In the genomic region with DNA sequence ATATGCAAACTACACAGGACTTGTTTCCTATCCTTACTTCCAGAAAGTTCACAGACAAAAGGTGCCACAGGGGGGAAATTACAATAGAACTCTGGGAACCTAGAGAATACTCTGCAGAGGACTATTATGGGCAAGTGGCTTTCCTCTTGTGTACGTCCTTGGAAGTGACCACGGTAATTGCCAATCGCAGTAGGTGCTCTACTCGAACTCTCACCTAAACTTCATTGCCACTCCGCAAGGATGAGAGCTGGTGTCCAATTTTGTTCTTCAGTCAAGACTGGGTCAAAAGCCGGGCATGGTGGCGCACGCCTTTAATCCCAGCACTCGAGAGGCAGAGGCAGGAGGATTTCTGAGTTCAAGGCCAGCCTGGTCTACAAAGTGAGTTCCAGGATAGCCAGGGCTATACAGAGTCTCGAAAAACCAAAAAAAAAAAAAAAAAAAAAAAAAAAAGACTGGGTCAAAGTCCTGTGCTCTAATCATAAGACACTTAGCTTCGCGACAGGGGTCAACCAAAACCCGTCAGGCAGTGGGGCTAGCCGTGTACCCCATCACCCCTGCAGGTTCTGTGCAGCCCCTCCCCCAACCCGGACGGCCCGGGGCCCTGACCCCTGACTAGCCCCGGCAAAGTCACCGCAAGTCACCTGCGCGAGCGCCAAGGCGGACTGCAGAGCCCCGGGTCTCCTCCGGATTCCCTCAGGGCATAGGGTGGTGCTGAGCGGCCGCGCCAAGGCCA, we compare ENCODE assay signal across 8 mouse cellular contexts. TPM values are rescaled to one million over a fixed set of nuclear protein-coding genes. Genes with fewer than 3 reads are reported as not detected.
DNase-seq lines count a peak whose midpoint lies in the region; ATAC-seq and TF ChIP-seq lines count a peak whose summit lies in the region.
"Not testable (repeated sequence)": the region's sequence is repeated elsewhere in the genome, so short reads cannot be mapped to it uniquely, and the experiment has no call there.

No protein-coding gene starts in this region.

- not testable (repeated sequence) for H3K27me3 ChIP-seq in G1E (ENCODE audit: insufficient read depth, low read length); forebrain, embryonic 12.5 days; hindbrain, embryonic 12.5 days; limb, embryonic 10.5 days (ENCODE audit: low read depth, poor library complexity, severe bottlenecking); neural tube, embryonic 12.5 days (replicated peaks)

- TF ChIP-seq CTCF in G1E (IDR thresholded peaks at IDR 0.05; ENCODE audit: low read depth, low read length), result not testable (repeated sequence)

- DNase-seq in G1E (ENCODE audit: low spot score), result peak; percentile 39
- DNase-seq in cerebellum, postnatal 10 days, result peak; percentile 13 to 77
- peak; percentile 80 for DNase-seq in limb, embryonic 10.5 days (ENCODE audit: low spot score)
- peak; percentile 5 for DNase-seq in lung, postnatal 25 days (ENCODE audit: low spot score)
- DNase-seq in thymus, postnatal 0 days (ENCODE audit: low spot score), result peak; percentile 36

- H3K4me3 ChIP-seq in G1E (ENCODE audit: low read depth, low read length), result peak overlapping the region; percentile 81
- H3K4me3 ChIP-seq in forebrain, embryonic 12.5 days (replicated peaks), result peak overlapping the region; percentile 60
- H3K4me3 ChIP-seq in hindbrain, embryonic 12.5 days, result peak overlapping the region; percentile 74
- H3K4me3 ChIP-seq in limb, embryonic 10.5 days, result peak overlapping the region; percentile 68
- H3K4me3 ChIP-seq in neural tube, embryonic 12.5 days, result peak overlapping the region; percentile 82

- WGBS in forebrain, embryonic 12.5 days, result 7% methylated on average over 25 of the region's 28 CpGs
- WGBS in hindbrain, embryonic 12.5 days, result 10% methylated on average over 25 of the region's 28 CpGs
- 9% methylated on average over 28 of the region's 28 CpGs for WGBS in limb, embryonic 10.5 days
- 7% methylated on average over 28 of the region's 28 CpGs for WGBS in neural tube, embryonic 12.5 days

- H3K4me1 ChIP-seq in G1E (ENCODE audit: insufficient read depth, low read depth, low read length), result peaks cover 49% of the 10 kb centered on the region
- peaks cover 13% of the 10 kb centered on the region for H3K4me1 ChIP-seq in forebrain, embryonic 12.5 days
- peaks cover 13% of the 10 kb centered on the region for H3K4me1 ChIP-seq in hindbrain, embryonic 12.5 days
- H3K4me1 ChIP-seq in limb, embryonic 10.5 days; neural tube, embryonic 12.5 days: not testable (repeated sequence)

- not testable (repeated sequence) for H3K9me3 ChIP-seq in G1E (replicated peaks); forebrain, embryonic 12.5 days; hindbrain, embryonic 12.5 days (replicated peaks); limb, embryonic 10.5 days (replicated peaks); neural tube, embryonic 12.5 days

- not testable (repeated sequence) for ATAC-seq in G1E (ENCODE audit: extremely low read depth, insufficient number of reproducible peaks, low FRiP score, poor library complexity, severe bottlenecking)
- peak; percentile 80 for ATAC-seq in forebrain, embryonic 12.5 days (ENCODE audit: low FRiP score)
- ATAC-seq in hindbrain, embryonic 12.5 days (ENCODE audit: low FRiP score), result peak; percentile 82
- ATAC-seq in neural tube, embryonic 12.5 days (ENCODE audit: low FRiP score, low read depth), result peak; percentile 65

- H3K36me3 ChIP-seq in G1E (replicated peaks), result peaks cover 43% of the 10 kb centered on the region
- peaks cover 23% of the 10 kb centered on the region for H3K36me3 ChIP-seq in forebrain, embryonic 12.5 days (replicated peaks)
- H3K36me3 ChIP-seq in hindbrain, embryonic 12.5 days, result peaks cover 23% of the 10 kb centered on the region
- H3K36me3 ChIP-seq in limb, embryonic 10.5 days, result peaks cover 36% of the 10 kb centered on the region
- H3K36me3 ChIP-seq in neural tube, embryonic 12.5 days, result peaks cover 11% of the 10 kb centered on the region

- not testable (repeated sequence) for H3K27ac ChIP-seq in forebrain, embryonic 12.5 days; neural tube, embryonic 12.5 days
- peak overlapping the region; percentile 57; the same call in 1 of the 2 replicates for H3K27ac ChIP-seq in hindbrain, embryonic 12.5 days
- peak overlapping the region; percentile 92 for H3K27ac ChIP-seq in limb, embryonic 10.5 days

- peak overlapping the region; percentile 76 for H3K9ac ChIP-seq in forebrain, embryonic 12.5 days
- H3K9ac ChIP-seq in hindbrain, embryonic 12.5 days, result peak overlapping the region; percentile 90
- peak overlapping the region; percentile 84 for H3K9ac ChIP-seq in neural tube, embryonic 12.5 days

- peak overlapping the region; percentile 83 for H3K4me2 ChIP-seq in forebrain, embryonic 12.5 days
- peak overlapping the region; percentile 72 for H3K4me2 ChIP-seq in hindbrain, embryonic 12.5 days (replicated peaks)
- H3K4me2 ChIP-seq in neural tube, embryonic 12.5 days (replicated peaks), result peak overlapping the region; percentile 80

RNA-seq across cellular contexts. Expression of a gene that starts 0.5 kb away (rescaled TPM):
- 161 and 182 TPM in 2 replicates for total RNA-seq in G1E (2014; fragmentation: Nextera tagmentation)
- total RNA-seq in G1E (2017), result 89.3 and 121 TPM in 2 replicates
- polyA plus RNA-seq in G1E (2012), result 1,259 and 1,762 TPM in 2 replicates
- 572 and 610 TPM in 2 replicates for polyA plus RNA-seq in forebrain, embryonic 12.5 days (2016; fragmentation: Nextera tagmentation; extraction: Ambion mirVana)
- polyA plus RNA-seq in hindbrain, embryonic 12.5 days (2016; fragmentation: Nextera tagmentation; extraction: Ambion mirVana), result 511 and 556 TPM in 2 replicates
- polyA plus RNA-seq in limb, embryonic 10.5 days (2016; fragmentation: Nextera tagmentation; extraction: Ambion mirVana), result 799 and 837 TPM in 2 replicates
- polyA plus RNA-seq in neural tube, embryonic 12.5 days (2016; fragmentation: Nextera tagmentation; extraction: Ambion mirVana), result 624 and 642 TPM in 2 replicates
- polyA plus RNA-seq in thymus, postnatal 0 days (2015; fragmentation: Nextera tagmentation; extraction: Ambion mirVana), result 641 and 688 TPM in 2 replicates

RNA-seq across cellular contexts. Expression of a gene that starts 31.6 kb away (rescaled TPM):
- total RNA-seq in G1E (2014; fragmentation: Nextera tagmentation) (46.1 and 49.8 TPM in 2 replicates), G1E (2017) (31.0 and 41.1 TPM in 2 replicates)
- 3.7 and 6.4 TPM in 2 replicates for polyA plus RNA-seq in G1E (2012)
- 20.4 and 22.2 TPM in 2 replicates for polyA plus RNA-seq in forebrain, embryonic 12.5 days (2016; fragmentation: Nextera tagmentation; extraction: Ambion mirVana)
- 13.3 and 13.5 TPM in 2 replicates for polyA plus RNA-seq in hindbrain, embryonic 12.5 days (2016; fragmentation: Nextera tagmentation; extraction: Ambion mirVana)
- 26.8 and 28.4 TPM in 2 replicates for polyA plus RNA-seq in limb, embryonic 10.5 days (2016; fragmentation: Nextera tagmentation; extraction: Ambion mirVana)
- polyA plus RNA-seq in neural tube, embryonic 12.5 days (2016; fragmentation: Nextera tagmentation; extraction: Ambion mirVana), result 12.8 and 13.5 TPM in 2 replicates
- polyA plus RNA-seq in thymus, postnatal 0 days (2015; fragmentation: Nextera tagmentation; extraction: Ambion mirVana), result 16.5 and 16.9 TPM in 2 replicates

RNA-seq across cellular contexts. Expression of a gene that starts 31.7 kb away (rescaled TPM):
- total RNA-seq in G1E (2014; fragmentation: Nextera tagmentation) (66.3 and 96.8 TPM in 2 replicates), G1E (2017) (116 and 125 TPM in 2 replicates)
- 5.7 and 6.2 TPM in 2 replicates for polyA plus RNA-seq in G1E (2012)
- polyA plus RNA-seq in forebrain, embryonic 12.5 days (2016; fragmentation: Nextera tagmentation; extraction: Ambion mirVana), result 121 and 125 TPM in 2 replicates
- 124 and 135 TPM in 2 replicates for polyA plus RNA-seq in hindbrain, embryonic 12.5 days (2016; fragmentation: Nextera tagmentation; extraction: Ambion mirVana)
- 110 and 126 TPM in 2 replicates for polyA plus RNA-seq in limb, embryonic 10.5 days (2016; fragmentation: Nextera tagmentation; extraction: Ambion mirVana)
- polyA plus RNA-seq in neural tube, embryonic 12.5 days (2016; fragmentation: Nextera tagmentation; extraction: Ambion mirVana), result 136 and 146 TPM in 2 replicates
- 108 TPM in 2 replicates for polyA plus RNA-seq in thymus, postnatal 0 days (2015; fragmentation: Nextera tagmentation; extraction: Ambion mirVana)

RNA-seq across cellular contexts. Expression of a gene that starts 34.1 kb away (rescaled TPM):
- total RNA-seq in G1E (2014; fragmentation: Nextera tagmentation) (12.8 and 14.4 TPM in 2 replicates), G1E (2017) (7.9 and 9.7 TPM in 2 replicates)
- 16.3 and 17.0 TPM in 2 replicates for polyA plus RNA-seq in G1E (2012)
- 15.0 and 16.1 TPM in 2 replicates for polyA plus RNA-seq in forebrain, embryonic 12.5 days (2016; fragmentation: Nextera tagmentation; extraction: Ambion mirVana)
- polyA plus RNA-seq in hindbrain, embryonic 12.5 days (2016; fragmentation: Nextera tagmentation; extraction: Ambion mirVana), result 12.7 and 13.5 TPM in 2 replicates
- polyA plus RNA-seq in limb, embryonic 10.5 days (2016; fragmentation: Nextera tagmentation; extraction: Ambion mirVana), result 19.0 and 20.0 TPM in 2 replicates
- polyA plus RNA-seq in neural tube, embryonic 12.5 days (2016; fragmentation: Nextera tagmentation; extraction: Ambion mirVana), result 12.5 and 12.8 TPM in 2 replicates
- polyA plus RNA-seq in thymus, postnatal 0 days (2015; fragmentation: Nextera tagmentation; extraction: Ambion mirVana), result 8.9 and 9.2 TPM in 2 replicates

RNA-seq across cellular contexts. Expression of a gene that starts 34.2 kb away (rescaled TPM):
- total RNA-seq in G1E (2014; fragmentation: Nextera tagmentation), result 49.3 and 49.6 TPM in 2 replicates
- 49.7 and 52.2 TPM in 2 replicates for total RNA-seq in G1E (2017)
- polyA plus RNA-seq in G1E (2012), result 32.9 and 38.1 TPM in 2 replicates
- polyA plus RNA-seq in forebrain, embryonic 12.5 days (2016; fragmentation: Nextera tagmentation; extraction: Ambion mirVana), result 78.9 and 83.5 TPM in 2 replicates
- polyA plus RNA-seq in hindbrain, embryonic 12.5 days (2016; fragmentation: Nextera tagmentation; extraction: Ambion mirVana), result 97.3 and 105 TPM in 2 replicates
- polyA plus RNA-seq in limb, embryonic 10.5 days (2016; fragmentation: Nextera tagmentation; extraction: Ambion mirVana), result 83.7 and 87.3 TPM in 2 replicates
- 89.0 and 91.2 TPM in 2 replicates for polyA plus RNA-seq in neural tube, embryonic 12.5 days (2016; fragmentation: Nextera tagmentation; extraction: Ambion mirVana)
- polyA plus RNA-seq in thymus, postnatal 0 days (2015; fragmentation: Nextera tagmentation; extraction: Ambion mirVana), result 37.5 and 39.5 TPM in 2 replicates

Comparison
In these comparisons a context has a peak if more than half of its experiments do, and no peak if none do; other contexts are left out.
1. DNase-seq: peak in every context shown above with its lines; median percentile 80 in limb, embryonic 10.5 days; 45 in cerebellum, postnatal 10 days; 39 in G1E; 36 in thymus, postnatal 0 days; 5 in lung, postnatal 25 days.
2. RNA of a gene that starts 31.7 kb away (polyA plus RNA-seq): 136 to 146 TPM in neural tube, embryonic 12.5 days, 110 to 126 TPM in limb, embryonic 10.5 days, 124 to 135 TPM in hindbrain, embryonic 12.5 days, 121 to 125 TPM in forebrain, embryonic 12.5 days and 108 TPM in thymus, postnatal 0 days; 5.7 to 6.2 TPM in G1E; every median in the first group is over 10 times any median in the second.
3. Peak in every context shown above with its lines, with median percentiles within 50 percentile points of each other: H3K4me3 ChIP-seq, H3K4me2 ChIP-seq and H3K9ac ChIP-seq.